Mouse (Mus musculus) embryonic facial prominence, embryonic 14.5 days (tissue): Measurements from ENCODE around the gene Stac3. TPM values are rescaled to one million over a fixed set of nuclear protein-coding genes. Genes with fewer than 3 reads are reported as not detected.
A peak's percentile ranks its signal among the peaks of the same experiment; 100 is the strongest.

Source experiments
- ATAC-seq: fragments of 200-750 bp; cut with Nextera tagmentation; 2 replicates; pipeline ENCODE4 v1.8.0; 2017; ENCODE audit warnings: low read depth, moderate number of reproducible peaks, moderate TSS enrichment
- DNase-seq: peaks from one replicate; pipeline ENCODE4 v3.0.0-alpha.2; 2015; ENCODE audit warnings: low spot score
- H3K27ac ChIP-seq: fragments of 300-500 bp; sonication (generic); replicated peaks from 2 replicates; pipeline ENCODE4 v1.5.1; 2014; ENCODE audit warnings: low read depth, mild to moderate bottlenecking, low read length, moderate library complexity
- H3K27me3 ChIP-seq: fragments of 300-500 bp; sonication (generic); replicated peaks from 2 replicates; pipeline ENCODE4 v1.6.1; 2014; ENCODE audit warnings: low read length; ENCODE audit not compliant: control insufficient read depth, insufficient read depth
- H3K36me3 ChIP-seq: fragments of 300-500 bp; sonication (generic); 2 replicates; pipeline ENCODE4 v1.6.1; 2014; ENCODE audit warnings: low read length, mixed read lengths; ENCODE audit not compliant: control insufficient read depth, insufficient read depth
- H3K4me1 ChIP-seq: fragments of 300-500 bp; sonication (generic); 2 replicates; pipeline ENCODE4 v1.6.1; 2014; ENCODE audit warnings: antibody characterized with exemption, low read length; ENCODE audit not compliant: control insufficient read depth, insufficient read depth
- H3K4me2 ChIP-seq: fragments of 300-500 bp; sonication (generic); 2 replicates; pipeline ENCODE4 v1.6.1; 2014; ENCODE audit warnings: low read depth, mild to moderate bottlenecking, low read length, moderate library complexity, mixed read lengths
- H3K4me3 ChIP-seq: fragments of 300-500 bp; sonication (generic); 2 replicates; pipeline ENCODE4 v1.5.1; 2014; ENCODE audit warnings: low read depth, mild to moderate bottlenecking, low read length
- H3K9ac ChIP-seq: fragments of 300-500 bp; sonication (generic); 2 replicates; pipeline ENCODE4 v1.6.1; 2014; ENCODE audit warnings: low read depth, mild to moderate bottlenecking, low read length, moderate library complexity, mixed read lengths
- H3K9me3 ChIP-seq: fragments of 300-500 bp; sonication (generic); 2 replicates; pipeline ENCODE4 v1.6.1; 2016; ENCODE audit warnings: low read length; ENCODE audit not compliant: control insufficient read depth
- WGBS: fragments of 180-500 bp; shearing (Covaris S2); extraction: QIAGEN DNeasy Blood & Tissue Kit; methylation state at CpG from one replicate; pipeline ENCODE4 v1.1.7; 2014; 5-methylcytosine and 5-hydroxymethylcytosine counted together
- polyA plus RNA-seq: library from polyadenylated mRNA; unstranded; fragments of >200 nt; fragmentation: Nextera tagmentation; extraction: Ambion mirVana; gene quantifications from 2 replicates; pipeline ENCODE4 v1.2.1, GENCODE M21; 2014

Stac3 gene
- polyA plus RNA-seq, 1 experiment from 2014 or later: 5.2 TPM

GRCm38 (mm10) chr10:127479131-127479530 lies 22.4 kb upstream of the Stac3 start:
- DNase-seq (peak; percentile 36), ATAC-seq (no peak)
- WGBS: 91% methylated on average over 4 of the region's 4 CpGs
- Histone ChIP-seq H3K36me3 (peaks cover 44% of the 10 kb centered on the region), H3K27ac (no peak overlapping the region), H3K9me3 (no peaks in the 10 kb centered on the region), H3K4me2 (no peak overlapping the region), H3K4me3 (no peak overlapping the region), H3K9ac (no peak overlapping the region), H3K27me3 (no peaks in the 10 kb centered on the region), H3K4me1 (no peaks in the 10 kb centered on the region)

DNA sequence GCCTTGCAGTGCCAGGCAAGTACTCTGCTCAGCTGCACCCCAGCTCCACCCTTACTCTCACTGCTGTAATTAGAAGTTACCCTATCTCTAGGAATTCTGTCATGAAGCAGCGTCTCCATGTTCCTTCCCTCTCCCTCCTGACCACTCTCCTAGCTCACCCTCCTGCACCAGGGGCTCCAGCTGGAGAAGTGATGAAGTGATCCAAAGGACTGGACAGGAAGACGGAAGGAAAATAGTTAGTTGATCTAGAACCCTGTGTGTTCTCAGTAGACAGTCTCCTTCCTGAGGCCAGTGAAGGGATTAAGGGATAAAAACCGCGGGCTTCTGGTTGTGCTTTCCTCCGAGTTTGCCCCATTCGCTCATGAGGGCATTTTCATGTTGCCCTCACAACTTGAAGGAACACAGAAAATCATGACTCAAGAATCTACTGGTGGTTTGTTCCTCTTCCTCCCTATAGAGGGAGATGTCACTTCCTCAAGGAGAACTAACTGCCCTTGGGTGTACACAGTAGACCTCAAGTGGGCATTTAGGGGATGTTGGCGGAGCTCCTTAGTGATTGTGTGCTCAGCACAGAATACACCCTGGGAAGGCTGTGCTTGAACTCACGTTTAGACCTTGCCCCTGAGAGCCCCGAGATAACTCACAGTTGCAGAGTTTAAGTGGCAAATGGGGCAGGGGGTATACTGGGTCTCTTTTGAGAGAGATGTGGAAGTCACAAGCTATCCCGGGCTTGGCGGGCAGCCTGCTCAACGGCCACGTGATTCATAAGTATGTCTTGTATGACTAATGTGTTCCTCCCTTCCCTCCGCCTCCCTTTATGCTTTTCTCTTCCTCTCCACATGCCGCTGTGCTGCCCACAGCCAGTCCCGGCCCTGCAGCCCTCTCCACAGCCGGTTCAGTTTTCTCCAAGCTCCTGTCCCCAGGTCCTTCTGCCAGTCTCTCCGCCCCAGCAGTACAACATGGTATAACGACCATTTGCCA lies 20.4 kb upstream of the Stac3 start:
- Histone ChIP-seq H3K4me2 (no peak overlapping the region), H3K9ac (no peak overlapping the region), H3K27ac (no peak overlapping the region), H3K36me3 (peaks cover 50% of the 10 kb centered on the region), H3K4me1 (no peaks in the 10 kb centered on the region), H3K4me3 (no peak overlapping the region), H3K9me3 (no peaks in the 10 kb centered on the region), H3K27me3 (no peaks in the 10 kb centered on the region)
- DNase-seq (peak; percentile 39), ATAC-seq (peak; percentile 57; the same call in 1 of the 2 replicates)
- 82% methylated on average over 19 of the region's 19 CpGs for WGBS

DNA sequence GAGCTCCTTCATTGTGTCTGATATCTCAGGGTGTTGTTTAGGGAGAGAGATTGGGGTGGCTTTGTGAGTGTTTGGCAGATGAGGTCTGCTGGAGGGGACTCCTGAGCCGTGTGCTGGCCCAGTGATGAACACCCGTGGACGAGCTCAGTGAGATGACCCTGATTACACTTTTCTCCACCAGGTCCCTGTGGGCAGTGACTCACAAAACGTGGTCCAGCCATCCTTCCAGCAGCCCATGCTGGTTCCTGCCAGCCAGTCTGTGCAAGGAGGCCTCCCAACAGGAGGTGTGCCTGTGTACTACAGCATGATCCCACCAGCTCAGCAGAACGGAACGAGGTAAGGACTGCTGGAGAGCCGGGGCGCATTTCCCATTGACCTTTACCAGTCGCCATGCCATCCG lies 16.3 kb upstream of the Stac3 start:
- Histone ChIP-seq H3K27ac (no peak overlapping the region), H3K4me1 (no peaks in the 10 kb centered on the region), H3K9me3 (no peaks in the 10 kb centered on the region), H3K4me2 (no peak overlapping the region), H3K4me3 (no peak overlapping the region), H3K27me3 (no peaks in the 10 kb centered on the region), H3K9ac (no peak overlapping the region), H3K36me3 (peaks cover 61% of the 10 kb centered on the region)
- 91% methylated on average over 10 of the region's 10 CpGs for WGBS
- ATAC-seq: no peak
- no peak for DNase-seq

GRCm38 (mm10) chr10:127488856-127489255 lies 12.6 kb upstream of the Stac3 start:
- ATAC-seq: no peak
- Histone ChIP-seq H3K4me3 (no peak overlapping the region), H3K9ac (no peak overlapping the region), H3K27me3 (no peaks in the 10 kb centered on the region), H3K4me1 (no peaks in the 10 kb centered on the region), H3K27ac (no peak overlapping the region), H3K9me3 (no peaks in the 10 kb centered on the region), H3K4me2 (no peak overlapping the region), H3K36me3 (peaks cover 84% of the 10 kb centered on the region)
- 89% methylated on average over 7 of the region's 7 CpGs for WGBS
- no peak for DNase-seq

DNA sequence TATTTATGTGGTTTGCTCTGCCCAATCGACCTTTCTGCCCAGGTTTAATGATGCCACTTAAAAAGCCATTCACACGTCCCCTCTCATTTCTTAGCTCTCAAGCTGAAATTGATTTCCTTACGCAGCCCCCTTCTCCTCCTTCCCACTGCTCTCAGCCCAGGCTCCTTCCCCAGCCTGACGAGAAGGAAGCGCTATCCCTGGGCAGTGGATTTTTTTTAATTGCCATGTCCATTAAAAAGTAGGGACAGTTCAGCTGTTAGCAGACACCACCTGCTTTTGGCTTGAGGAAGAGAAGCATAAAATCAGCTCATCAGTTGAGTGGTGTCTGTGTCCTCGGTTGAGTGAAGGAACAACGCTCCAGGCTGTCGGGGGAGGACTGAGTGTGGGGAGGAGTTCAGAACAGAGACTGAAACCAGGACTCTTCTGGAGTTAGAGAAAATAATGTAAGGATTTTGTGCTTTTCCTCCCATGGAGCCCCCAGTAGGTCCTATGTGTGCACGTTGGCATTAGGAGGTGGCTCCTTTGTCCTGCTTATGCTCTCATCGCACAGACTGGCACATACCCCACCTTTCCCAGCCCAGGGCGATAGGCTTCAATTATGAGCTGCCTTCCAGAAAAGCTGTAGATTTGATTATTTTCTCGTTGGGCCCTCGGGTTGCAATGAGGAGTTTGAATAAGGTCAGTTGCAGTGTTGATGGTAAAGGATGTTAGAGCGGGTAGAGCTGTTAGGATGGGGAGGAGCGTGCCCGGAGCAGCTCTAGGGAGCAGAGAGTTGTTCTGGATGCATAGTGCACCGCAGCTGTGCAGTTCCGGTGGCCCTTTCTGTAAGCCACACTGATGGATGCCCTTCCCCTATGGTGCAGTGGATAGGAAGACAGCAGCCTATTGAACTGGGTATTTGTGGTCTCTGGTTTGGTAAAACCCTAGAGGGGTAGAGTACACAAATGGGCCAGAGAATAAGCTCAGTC lies 11.0 kb upstream of the Stac3 start:
- H3K36me3 ChIP-seq: peaks cover 84% of the 10 kb centered on the region
- no peak overlapping the region for H3K27ac ChIP-seq
- H3K9ac ChIP-seq: no peak overlapping the region
- no peak overlapping the region for H3K4me3 ChIP-seq
- ATAC-seq: no peak
- no peak for DNase-seq
- no peaks in the 10 kb centered on the region for H3K27me3 ChIP-seq
- H3K9me3 ChIP-seq: no peaks in the 10 kb centered on the region
- H3K4me2 ChIP-seq: no peak overlapping the region
- 68% methylated on average over 18 of the region's 18 CpGs for WGBS
- H3K4me1 ChIP-seq: no peaks in the 10 kb centered on the region

- 69% methylated on average over 8 of the region's 8 CpGs for WGBS
- H3K27ac ChIP-seq: no peak overlapping the region
- H3K27me3 ChIP-seq: no peaks in the 10 kb centered on the region
- no peak overlapping the region for H3K9ac ChIP-seq
- DNase-seq: no peak
- no peaks in the 10 kb centered on the region for H3K9me3 ChIP-seq
- no peak overlapping the region for H3K4me3 ChIP-seq
- H3K4me1 ChIP-seq: no peaks in the 10 kb centered on the region
- ATAC-seq: no peak
- H3K36me3 ChIP-seq: peaks cover 86% of the 10 kb centered on the region
- no peak overlapping the region for H3K4me2 ChIP-seq
These were observed 10.4 kb upstream of the Stac3 start for GRCm38 (mm10) chr10:127491128-127491512.

GRCm38 (mm10) chr10:127492118-127492517 lies 9.4 kb upstream of the Stac3 start:
- Histone ChIP-seq H3K9ac (no peak overlapping the region), H3K9me3 (no peaks in the 10 kb centered on the region), H3K36me3 (peaks cover 89% of the 10 kb centered on the region), H3K4me2 (no peak overlapping the region), H3K4me3 (no peak overlapping the region), H3K4me1 (no peaks in the 10 kb centered on the region), H3K27ac (no peak overlapping the region), H3K27me3 (no peaks in the 10 kb centered on the region)
- WGBS: 41% methylated on average over 3 of the region's 3 CpGs
- DNase-seq (no peak), ATAC-seq (no peak)

DNA sequence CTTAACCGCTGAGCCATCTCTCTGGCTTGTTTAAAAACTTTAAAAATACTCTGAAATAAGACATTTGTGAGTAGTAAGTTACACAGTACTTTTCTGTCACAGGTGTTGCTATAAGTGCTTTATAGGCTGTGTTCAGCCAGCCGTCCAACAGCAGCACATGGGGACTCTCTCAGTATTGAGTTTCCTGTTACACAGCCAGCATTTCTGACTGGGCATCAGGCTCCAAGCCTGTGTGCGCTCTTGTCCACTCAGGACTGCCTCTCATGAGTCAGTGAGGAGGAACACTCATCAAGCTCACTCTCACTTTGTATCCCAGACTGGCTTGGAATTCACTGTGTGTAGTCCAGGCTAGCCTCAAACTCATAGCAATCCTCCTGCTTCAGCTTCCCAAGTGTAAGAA lies 5.3 kb upstream of the Stac3 start:
- H3K9ac ChIP-seq: no peak overlapping the region
- no peak for ATAC-seq
- H3K9me3 ChIP-seq: no peaks in the 10 kb centered on the region
- H3K27me3 ChIP-seq: no peaks in the 10 kb centered on the region
- no peak overlapping the region for H3K4me2 ChIP-seq
- H3K36me3 ChIP-seq: peaks cover 89% of the 10 kb centered on the region
- H3K27ac ChIP-seq: no peak overlapping the region
- no peaks in the 10 kb centered on the region for H3K4me1 ChIP-seq
- no peak overlapping the region for H3K4me3 ChIP-seq
- 89% methylated on average over 3 of the region's 3 CpGs for WGBS
- DNase-seq: no peak
